Mouse (Mus musculus): Measurements from ENCODE around the gene Nfib.
A peak's percentile ranks its signal among the peaks of the same experiment; 100 is the strongest.

Nfib gene

DNA sequence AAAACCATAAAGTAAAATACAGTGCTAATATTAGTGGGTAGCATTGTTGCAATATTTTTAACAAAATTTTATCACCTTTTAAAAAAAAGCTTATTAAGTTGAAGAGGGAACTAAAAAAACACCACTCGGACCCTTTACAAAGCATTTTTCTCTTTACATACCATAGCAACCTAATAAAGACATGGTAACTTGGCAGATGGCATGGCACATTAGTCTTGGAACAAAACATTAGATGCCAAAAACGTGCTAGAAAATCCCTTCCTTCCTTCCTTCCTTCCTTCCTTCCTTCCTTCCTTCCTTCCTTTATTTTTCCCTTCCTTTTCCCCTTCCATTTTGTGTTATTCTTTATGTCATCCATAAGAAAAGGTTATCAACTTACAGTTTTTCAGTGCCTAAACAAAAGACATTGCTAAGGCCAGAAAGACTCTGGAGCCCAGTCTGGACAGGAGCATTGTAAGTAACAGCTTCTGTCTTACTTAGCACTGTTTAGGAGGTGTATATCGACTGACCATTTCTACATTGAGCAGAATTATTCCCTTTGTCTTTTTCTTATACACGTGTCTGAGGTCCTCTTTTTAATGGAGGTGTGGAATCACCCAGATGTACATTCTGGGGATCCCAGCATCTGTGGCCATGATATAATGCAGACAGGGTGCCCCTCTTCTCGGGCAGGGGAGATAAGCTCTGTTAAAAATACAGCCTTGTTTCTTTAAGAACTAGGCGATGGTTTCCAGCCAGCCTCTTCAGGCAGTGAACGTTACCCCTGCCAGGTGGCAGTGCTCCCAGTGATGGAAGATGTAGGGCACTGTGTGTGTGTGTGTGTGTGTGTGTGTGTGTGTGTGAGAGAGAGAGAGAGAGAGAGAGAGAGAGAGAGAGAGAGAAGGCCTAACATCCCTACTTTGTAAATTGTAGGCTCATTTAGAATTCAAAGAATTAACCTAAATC lies 113.2 kb downstream of the Nfib start:
- ATAC-seq (ENCODE audit: low TSS enrichment), result peak; percentile 76

DNA sequence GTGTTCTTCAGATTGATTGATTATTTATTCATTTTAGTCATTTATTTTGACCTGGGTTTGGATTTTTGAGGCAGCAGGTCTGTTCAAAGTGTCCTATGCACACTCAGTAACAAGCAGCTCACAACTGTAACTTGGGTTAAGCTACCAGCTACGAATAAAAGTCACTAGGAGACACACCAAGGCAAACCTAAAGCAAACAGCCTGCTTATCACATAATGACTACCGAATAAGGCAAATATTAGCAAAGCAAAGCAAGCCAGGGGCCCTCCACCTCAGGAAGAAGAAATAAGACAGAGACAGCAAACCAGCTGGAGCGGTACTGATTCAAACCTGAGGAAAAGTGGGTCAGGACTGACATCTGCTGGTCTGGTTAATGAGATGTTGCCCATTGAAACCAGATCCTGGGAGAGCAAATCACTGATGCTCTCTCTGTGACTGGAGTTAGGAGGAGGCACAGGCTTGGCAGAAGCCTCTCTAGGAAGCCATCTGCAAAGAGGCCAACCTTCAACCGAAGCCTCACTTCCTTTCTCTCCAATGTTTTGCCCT lies 116.1 kb downstream of the Nfib start:
- ATAC-seq (ENCODE audit: low TSS enrichment), result peak; percentile 93

DNA sequence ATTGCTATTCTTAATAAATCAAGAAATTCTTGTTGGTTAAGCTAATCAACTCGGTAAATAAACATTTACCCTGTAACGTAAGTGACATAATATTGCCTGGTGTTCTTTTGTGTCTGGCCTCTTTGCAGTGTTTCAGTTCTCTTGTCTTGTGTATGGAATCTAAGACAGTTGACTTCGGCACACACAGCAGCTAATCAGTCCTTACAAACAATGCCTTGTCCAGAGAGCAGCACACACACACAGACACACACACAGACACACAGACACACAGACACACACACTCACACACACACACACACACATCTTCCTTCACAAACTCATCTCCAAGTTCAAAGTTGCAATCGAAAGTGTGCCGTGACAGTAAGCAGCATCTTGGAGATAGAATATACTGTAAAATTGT lies 116.8 kb downstream of the Nfib start:
- no peak for ATAC-seq (ENCODE audit: low TSS enrichment)

DNA sequence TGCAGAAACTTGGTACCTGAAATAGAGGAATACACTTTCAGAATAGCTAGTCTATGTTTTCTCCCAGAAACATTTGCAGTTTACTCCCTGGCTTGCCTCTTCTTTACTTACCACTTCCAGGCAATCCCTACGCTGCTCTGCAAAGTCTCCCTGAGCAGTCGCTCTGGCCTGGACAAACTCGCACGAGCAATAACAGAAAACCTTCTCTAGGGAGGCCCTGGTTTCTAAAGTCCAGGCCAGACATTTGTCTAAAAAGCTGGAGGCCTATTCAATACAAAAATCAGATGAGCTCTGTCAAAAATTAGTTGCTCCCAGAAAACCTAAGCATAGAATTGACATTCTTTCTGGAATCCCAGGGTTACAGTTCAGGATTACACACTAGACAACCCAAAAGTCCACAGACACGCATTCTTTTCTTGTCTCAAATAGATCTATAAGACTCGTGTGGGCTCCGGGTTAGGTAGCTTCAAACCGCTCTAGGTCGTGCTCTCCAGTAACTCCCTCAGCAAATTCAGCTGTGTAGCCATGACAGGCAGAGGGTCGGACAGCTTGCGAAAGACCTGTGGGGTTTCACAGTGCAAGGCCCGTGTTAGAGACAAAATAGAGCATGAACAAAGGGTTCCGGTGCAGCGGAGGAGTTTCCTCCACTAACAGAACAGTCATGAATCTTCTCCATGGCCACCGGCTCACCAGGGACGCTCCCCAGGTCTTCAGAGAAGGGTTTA lies 118.2 kb downstream of the Nfib start:
- no peak for ATAC-seq (ENCODE audit: low TSS enrichment)

DNA sequence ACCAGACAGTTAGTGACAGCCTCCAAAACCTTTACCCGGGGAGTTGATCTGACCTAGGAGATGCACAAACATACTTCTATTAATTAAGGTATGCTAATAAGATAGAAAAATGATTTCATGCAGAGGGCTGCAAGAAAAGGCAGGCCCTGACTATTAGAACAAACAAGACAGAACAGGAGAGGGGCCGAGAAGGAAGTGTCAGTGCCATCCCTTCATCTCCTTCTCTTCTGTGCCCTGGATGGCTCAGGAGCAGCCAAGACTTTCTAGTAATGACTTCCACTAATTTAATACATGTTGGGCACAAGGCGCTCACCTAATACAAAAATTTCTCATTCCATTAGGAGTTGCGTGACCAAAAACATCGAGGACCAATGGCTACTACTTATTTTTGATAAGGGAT lies 118.9 kb downstream of the Nfib start:
- ATAC-seq (ENCODE audit: low TSS enrichment), result no peak

DNA sequence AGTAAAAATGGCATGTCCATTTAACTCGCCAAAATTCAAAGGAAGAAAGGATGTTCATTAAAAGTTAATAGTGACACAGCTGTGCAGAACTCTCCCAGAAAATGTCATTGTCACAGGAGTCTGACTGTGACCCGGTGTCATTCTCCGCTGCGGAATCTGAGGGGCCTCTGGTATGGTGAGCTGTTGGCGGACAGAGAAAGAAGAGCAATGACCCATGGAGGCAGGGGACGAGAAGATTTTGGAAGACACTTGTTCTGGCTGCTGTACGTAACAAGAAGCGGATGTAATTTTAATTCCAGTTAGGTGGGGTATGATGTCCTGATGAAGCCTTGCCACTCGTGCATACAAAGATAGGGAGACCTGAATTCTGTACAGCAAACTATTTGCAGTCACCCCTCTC lies 120.0 kb downstream of the Nfib start:
- no peak for ATAC-seq (ENCODE audit: low TSS enrichment)

DNA sequence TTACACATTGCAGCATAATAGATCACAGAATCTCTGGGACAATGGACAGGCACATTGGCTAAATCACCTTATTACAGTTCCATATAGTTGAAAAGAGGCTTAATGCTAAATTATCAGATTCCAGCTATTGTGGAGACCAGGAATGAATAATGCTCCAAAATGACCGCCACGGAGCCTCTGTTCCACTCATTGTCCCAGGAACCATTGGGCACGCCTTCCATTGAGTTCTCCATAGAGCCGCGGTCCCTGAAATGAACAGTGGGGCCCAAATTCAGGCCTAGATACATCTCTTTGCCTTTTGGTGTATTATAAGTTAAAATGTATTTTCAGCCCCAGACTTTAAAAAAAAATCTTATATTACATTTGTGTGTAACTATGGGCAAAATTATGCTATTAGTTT lies 120.5 kb downstream of the Nfib start:
- no peak for ATAC-seq (ENCODE audit: low TSS enrichment)

DNA sequence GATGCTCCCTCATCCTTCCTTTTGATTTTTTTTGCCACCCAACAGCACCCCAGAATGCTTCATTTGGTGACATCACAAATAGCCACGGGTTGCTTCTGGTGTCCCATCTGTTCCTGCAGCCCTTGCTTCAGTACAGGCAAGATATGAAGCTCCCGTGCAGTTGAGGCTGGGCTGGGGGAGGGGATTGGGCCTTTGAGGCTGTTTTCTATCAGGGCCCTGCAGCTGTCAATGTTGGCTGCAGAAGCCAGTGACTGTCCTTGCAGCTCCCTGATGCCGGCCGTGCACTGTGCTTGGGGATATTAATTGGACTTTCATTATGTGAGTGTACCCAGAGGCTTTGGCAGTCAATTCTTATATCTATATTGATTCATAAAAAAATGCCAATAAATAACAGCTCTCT lies 121.0 kb downstream of the Nfib start:
- ATAC-seq (ENCODE audit: low TSS enrichment), result no peak

DNA sequence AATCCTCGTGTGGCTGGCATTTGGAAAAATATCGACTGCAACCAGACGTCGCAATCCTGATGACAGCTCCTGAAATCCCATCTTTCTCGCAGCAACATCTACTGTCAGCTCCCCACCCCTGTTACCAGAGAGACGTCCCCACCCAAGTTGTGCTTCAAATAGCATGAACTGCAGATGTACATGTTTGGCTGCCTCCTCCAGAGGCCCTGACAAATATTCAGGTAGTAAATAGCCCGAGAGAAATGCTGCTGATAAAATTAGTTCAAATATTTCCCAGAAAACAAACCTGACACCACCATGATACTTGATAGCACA lies 132.3 kb downstream of the Nfib start:
- no peak; the same call in 1 of the 2 replicates for ATAC-seq (ENCODE audit: low TSS enrichment)

DNA sequence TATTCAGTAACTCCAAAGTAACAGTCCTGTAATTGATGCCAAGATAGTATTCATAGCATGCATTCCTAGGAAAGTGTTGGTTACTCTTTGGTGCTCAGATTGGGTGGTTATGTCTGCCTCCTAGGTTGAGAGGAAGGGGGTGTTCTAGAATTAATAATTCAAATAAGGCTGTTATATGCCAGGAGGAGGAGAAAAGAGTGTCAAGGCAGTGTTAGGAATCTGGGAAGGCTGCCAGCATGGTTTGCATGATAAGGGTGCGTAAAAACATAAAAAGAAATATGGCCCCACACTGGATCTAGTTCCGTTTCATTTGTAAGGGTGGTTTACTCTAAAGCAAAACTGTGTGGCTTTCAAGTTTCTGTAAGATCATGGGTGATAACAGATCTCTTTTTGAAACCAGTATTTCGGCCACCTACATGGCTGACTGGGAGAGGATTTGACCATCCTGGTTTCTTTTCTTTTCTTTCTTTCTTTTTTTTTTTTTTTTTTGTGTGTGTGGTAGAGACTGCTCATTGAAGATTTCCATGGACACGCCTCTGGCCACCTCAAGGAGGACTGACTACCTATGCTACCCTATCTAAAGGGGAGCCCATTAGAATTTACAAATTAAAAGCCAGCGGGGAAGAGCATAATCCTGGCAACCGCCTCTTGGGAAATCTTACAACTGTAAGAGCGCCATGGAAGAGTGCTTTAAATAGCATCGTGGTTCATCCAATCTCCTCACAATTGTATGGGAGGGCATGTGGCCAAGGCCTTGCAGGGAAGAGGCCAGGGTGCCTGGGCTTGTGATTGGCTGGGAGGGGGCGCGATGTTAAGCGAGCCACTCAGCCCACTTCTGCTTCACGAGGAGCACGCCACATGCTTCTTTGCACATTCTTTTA lies 132.9 kb downstream of the Nfib start:
- peak; percentile 44; the same call in 1 of the 2 replicates for ATAC-seq (ENCODE audit: low TSS enrichment)

DNA sequence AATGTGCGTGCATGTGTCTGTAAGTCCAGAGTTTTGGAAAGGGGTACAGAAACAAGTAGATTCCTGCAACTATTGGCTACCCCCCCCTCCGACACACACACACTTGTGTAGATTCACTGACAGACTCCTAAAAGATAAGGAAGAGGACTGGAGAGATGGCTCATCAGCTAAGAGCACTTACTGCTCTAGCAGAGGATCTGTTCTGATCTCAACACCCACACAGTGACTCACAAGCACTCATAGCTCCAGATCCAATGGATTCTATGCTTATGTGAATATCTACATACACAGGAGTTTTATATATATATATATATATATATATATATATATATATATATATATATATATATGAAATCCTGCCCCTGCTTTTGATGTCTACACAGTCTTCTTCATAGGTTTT lies 146.7 kb downstream of the Nfib start:
- ATAC-seq (ENCODE audit: low TSS enrichment), result peak; percentile 65; the same call in 1 of the 2 replicates

DNA sequence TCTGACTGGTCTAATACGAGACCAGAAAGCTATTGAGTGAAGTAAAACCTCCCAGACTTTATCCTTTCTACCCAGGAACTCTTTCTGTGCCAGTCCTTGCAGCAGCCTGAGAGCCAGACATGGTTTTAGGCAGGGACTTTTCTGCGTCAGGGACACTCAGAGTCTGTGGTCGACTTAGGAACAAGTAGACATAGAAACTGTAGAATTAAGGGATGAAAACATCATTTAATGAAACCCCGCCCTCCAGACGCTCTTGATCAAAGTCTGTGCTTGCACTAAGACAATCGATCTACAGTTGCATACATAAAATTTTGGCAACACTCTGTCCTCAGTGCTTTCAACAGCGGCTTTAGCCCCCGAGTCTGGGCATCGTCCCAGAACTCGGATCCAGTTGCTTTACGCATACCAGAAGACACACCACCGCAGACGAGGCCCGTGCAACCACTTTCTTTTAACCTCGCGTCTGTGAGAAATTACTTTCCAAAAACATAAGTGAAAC lies 149.8 kb downstream of the Nfib start:
- peak; percentile 47; the same call in 1 of the 2 replicates for ATAC-seq (ENCODE audit: low TSS enrichment)

DNA sequence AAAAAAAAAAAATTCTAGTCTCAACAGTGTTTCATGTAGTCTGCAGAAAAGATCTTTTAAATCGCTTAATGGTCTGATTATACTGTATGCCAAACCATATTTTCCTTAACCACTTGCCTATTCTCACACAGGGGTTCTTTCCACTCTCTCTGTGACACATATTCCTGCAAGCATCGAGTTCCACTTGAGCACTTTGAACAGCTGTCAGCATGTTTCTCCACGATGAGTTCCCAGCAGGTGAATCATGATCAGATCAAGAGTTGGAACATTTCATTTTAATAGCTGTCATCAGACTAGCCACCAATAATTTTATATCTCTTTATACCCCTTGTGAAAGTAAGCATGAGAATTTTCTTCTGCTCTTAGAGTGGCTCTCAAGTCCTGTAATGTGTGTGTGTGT lies 151.9 kb downstream of the Nfib start:
- no peak for ATAC-seq (ENCODE audit: low TSS enrichment)

DNA sequence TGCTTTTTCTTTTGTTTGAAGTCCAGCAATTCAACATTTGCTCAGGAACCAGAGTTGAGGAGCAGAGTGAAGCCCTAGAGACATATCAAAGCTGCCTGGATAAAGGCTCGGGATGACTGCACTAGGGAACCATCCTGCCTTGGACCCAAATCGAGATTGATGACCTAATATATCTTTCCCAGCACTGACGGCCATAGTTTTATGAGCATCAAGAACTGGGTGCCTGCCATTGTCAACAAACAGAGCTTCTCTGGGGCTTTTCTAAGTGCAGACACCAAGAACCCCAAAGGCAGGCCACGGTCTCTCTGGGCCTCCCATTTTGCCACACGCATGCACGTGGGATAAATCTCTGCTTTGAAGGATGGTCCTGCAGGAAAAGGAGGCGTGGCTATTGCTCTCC lies 153.3 kb downstream of the Nfib start:
- ATAC-seq (ENCODE audit: low TSS enrichment), result no peak

DNA sequence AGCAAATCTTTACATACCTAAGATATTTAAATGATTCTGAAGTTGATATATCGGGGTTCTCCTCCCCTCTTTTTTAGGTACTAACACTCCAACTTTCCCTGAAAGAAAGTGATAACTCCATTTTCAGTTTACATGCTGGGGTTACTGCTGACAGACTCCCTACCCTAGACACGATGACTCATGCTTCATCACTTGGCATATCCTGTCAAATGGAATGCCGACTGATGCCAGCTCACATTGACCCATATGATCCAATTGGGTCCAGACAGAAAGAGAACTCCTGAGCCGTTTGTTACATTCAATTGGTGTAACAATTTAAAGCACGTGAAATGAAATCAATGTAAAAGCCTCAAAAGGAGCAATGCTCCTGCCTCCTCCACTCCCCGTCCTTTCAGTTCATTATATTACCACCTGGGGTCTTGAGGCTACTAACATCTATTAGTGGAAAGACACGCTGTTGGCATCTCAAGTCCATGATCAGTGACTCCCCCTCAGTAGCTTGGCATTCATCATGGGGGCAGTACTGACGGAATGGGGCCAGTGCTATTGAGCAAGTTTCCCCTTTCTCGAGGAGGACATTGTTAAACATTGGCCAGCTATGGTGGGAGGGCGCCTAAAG lies 155.7 kb downstream of the Nfib start:
- ATAC-seq (ENCODE audit: low TSS enrichment), result no peak

DNA sequence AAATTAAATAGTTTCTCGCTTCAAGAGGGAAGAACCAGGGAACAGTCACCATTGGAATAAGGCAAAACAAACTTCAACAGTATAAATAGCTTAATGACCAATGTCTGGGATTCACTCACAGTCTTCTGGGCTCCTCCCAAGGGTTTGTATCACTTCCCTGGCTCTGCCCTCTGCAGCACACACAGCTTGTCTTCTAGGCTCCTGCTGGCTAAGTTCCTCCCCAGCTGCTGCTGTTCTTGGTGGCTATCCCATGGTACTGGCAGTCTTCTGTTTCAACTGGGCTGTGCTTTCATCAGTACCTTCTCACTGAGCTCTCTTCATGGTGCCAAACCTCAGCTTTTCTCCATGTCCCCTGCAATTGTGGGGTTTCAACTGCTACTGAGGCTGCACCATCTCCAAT lies 157.3 kb downstream of the Nfib start:
- ATAC-seq (ENCODE audit: low TSS enrichment), result no peak

DNA sequence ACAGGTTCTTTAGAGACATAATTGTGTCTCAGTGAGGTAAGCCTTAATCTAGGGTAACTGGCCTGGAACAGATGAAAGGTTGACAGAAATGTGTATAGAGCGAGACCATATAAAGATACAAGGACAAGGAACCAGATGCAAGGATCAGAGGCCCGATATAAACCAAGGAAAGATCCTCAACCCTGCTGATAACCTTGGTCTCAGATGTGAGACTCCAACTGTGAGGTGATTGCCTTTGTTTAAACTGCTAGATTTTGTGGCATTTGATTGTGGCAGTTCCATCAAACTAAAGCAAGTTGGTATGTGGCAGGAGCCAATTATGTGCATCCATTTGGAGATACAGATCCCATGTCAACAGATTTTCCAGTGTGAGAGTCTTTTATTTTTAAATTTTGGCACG lies 161.6 kb downstream of the Nfib start:
- no peak for ATAC-seq (ENCODE audit: low TSS enrichment)

DNA sequence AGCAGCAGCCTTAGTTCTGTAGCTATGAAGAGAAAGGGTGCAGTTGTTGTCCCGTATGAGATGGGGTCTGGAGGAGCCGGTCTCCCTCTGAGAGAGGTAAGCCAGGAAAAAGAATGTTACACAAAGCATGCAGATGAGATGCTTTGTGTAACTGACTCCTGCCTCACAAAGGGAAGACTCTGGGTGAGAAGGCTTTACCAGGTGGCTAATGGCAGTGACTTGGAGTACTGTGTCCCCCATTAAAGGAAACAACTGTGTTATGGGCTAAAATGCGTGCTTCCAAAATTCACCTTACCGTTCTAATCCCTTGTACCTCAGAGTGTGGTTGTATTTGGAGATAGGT lies 162.2 kb downstream of the Nfib start:
- no peak for ATAC-seq (ENCODE audit: low TSS enrichment)

DNA sequence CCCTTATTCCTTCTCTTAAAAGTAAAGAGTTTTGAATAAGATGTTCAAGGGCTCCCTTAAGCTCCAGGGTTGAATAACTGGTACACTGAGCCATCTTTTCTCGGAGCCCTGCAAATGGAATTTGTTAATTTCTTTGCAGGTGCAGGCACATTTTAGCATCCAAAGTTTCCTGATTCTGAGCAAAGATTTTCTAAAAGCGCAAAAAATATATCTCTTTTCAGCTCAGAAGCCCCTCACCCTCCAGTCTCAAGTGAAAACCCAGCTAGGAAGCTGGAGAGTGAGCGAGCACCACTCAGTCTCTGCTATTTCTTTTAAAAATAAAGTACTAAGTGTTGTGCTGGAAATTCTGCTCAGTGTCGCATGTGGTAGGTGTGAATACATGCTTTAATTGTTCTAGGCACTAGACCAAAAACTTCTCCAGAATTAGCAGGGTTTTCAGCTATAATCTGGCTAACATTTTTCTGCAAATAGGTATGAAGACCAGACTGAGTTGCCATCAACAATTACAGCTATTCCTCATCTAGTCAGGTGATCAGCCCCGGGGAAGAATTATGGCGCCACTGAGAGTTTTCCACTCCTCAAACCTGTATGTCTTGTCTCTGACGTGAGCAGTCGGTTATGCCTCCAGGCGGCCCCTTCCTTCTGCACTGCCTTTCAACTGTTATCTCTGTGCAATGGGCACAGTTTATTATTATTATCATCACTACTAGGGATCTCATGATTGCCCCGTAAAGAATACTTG lies 162.7 kb downstream of the Nfib start:
- ATAC-seq (ENCODE audit: low TSS enrichment), result peak; percentile 75

DNA sequence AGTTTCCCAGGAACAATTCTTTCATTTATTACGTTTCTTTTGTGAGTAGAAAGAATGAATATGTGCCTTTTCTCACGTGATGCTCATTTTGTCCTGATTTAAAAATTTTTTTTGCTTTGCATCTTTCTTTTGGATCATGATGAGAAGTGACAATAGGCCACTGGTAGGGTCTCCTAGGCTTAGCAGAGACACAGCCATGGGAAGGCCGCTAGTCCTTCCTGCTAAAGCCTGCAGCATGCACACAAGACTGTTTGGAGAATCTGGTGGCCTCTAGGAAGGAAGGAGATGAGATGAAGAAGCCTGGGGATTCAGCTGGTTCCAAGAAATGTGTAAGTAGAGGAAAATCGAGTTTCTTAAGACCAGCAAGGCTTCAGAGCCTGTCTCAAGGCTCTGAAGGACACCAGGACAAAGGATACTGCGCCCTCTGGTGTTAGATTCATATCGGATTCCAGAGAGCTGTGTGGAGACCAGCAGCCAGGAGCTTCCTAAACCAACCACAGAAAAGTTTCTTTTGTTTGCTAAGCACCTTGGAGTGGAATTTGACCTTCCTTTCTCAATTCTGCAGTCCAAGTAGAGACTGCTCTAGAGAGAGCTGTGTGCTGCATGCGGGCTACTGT lies 163.5 kb downstream of the Nfib start:
- peak; percentile 78 for ATAC-seq (ENCODE audit: low TSS enrichment)

Measured in frontal cortex, adult (tissue).